Mouse (Mus musculus) liver, embryonic 16.5 days (tissue): Measurements from ENCODE around the gene Chmp2b. TPM values are rescaled to one million over a fixed set of nuclear protein-coding genes. Genes with fewer than 3 reads are reported as not detected.

ENCODE experiments used
- ATAC-seq: fragments of 200-750 bp; cut with Nextera tagmentation; 2 replicates; pipeline ENCODE4 v1.8.0; 2017; ENCODE audit warnings: low read depth, mild to moderate bottlenecking, moderate number of reproducible peaks, moderate library complexity
- H3K27ac ChIP-seq: fragments of 300-500 bp; sonication (generic); 2 replicates; pipeline ENCODE4 v1.5.1; 2014; ENCODE audit warnings: mild to moderate bottlenecking, low read length
- H3K27me3 ChIP-seq: fragments of 300-500 bp; sonication (generic); 2 replicates; pipeline ENCODE4 v1.6.1; 2014; ENCODE audit warnings: low read depth, low read length, mixed read lengths; ENCODE audit not compliant: control insufficient read depth, insufficient read depth
- H3K36me3 ChIP-seq: fragments of 300-500 bp; sonication (generic); 2 replicates; pipeline ENCODE4 v1.6.1; 2014; ENCODE audit warnings: mild to moderate bottlenecking; ENCODE audit not compliant: control insufficient read depth, insufficient read depth
- H3K4me1 ChIP-seq: fragments of 300-500 bp; sonication (generic); 2 replicates; pipeline ENCODE4 v1.6.1; 2014; ENCODE audit warnings: low read depth, low read length, mixed read lengths; ENCODE audit not compliant: control insufficient read depth
- H3K4me2 ChIP-seq: fragments of 300-500 bp; sonication (generic); 2 replicates; pipeline ENCODE4 v1.6.1; 2014; ENCODE audit warnings: low read depth, low read length, mixed read lengths
- H3K4me3 ChIP-seq: fragments of 300-500 bp; sonication (generic); 2 replicates; pipeline ENCODE4 v1.5.1; 2014; ENCODE audit warnings: low read depth, mild to moderate bottlenecking, low read length
- H3K9ac ChIP-seq: fragments of 300-500 bp; sonication (generic); 2 replicates; pipeline ENCODE4 v1.6.1; 2014; ENCODE audit warnings: low read depth, low read length
- H3K9me3 ChIP-seq: fragments of 300-500 bp; sonication (generic); replicated peaks from 2 replicates; pipeline ENCODE4 v1.6.1; 2016; ENCODE audit warnings: low read length; ENCODE audit not compliant: control insufficient read depth
- WGBS: fragments of 180-500 bp; shearing (Covaris S2); extraction: QIAGEN DNeasy Blood & Tissue Kit; methylation state at CpG from one replicate; pipeline ENCODE4 v1.1.7; 2014; ENCODE audit not compliant: insufficient replicate concordance; 5-methylcytosine and 5-hydroxymethylcytosine counted together
- polyA plus RNA-seq: library from polyadenylated mRNA; unstranded; fragments of >200 nt; fragmentation: Nextera tagmentation; extraction: Ambion mirVana; gene quantifications from 2 replicates; pipeline ENCODE4 v1.2.1, GENCODE M21; 2015

The Chmp2b gene
- polyA plus RNA-seq: 16.8 and 18.3 TPM in 2 replicates

GRCm38 (mm10) chr16:65561963-65562863, at the start of gene Chmp2b:
Gene Chmp2b (minus strand): TSS chr16:65562726.
- under 1% methylated on average over 69 of the region's 69 CpGs for WGBS
- Histone ChIP-seq H3K27ac (no peak within 1 kb of the TSS), H3K9ac (peak within 1 kb of the TSS; percentile 77), H3K36me3 (no peaks in the 10 kb centered on the region), H3K4me3 (peak within 1 kb of the TSS; percentile 87), H3K9me3 (no peaks in the 10 kb centered on the region), H3K4me1 (peaks cover 8% of the 10 kb centered on the region), H3K27me3 (no peaks in the 10 kb centered on the region), H3K4me2 (peak within 1 kb of the TSS; percentile 79)
- peak; percentile 93 for ATAC-seq

- WGBS: 65% methylated on average over 1 of the region's 1 CpGs
- Histone ChIP-seq H3K4me3 (no peak overlapping the region), H3K9me3 (no peaks in the 10 kb centered on the region), H3K36me3 (no peaks in the 10 kb centered on the region), H3K27ac (no peak overlapping the region), H3K27me3 (no peaks in the 10 kb centered on the region), H3K4me2 (no peak overlapping the region), H3K9ac (no peak overlapping the region), H3K4me1 (no peaks in the 10 kb centered on the region)
- no peak for ATAC-seq
Observed at GRCm38 (mm10) chr16:65611678-65612077, 49.2 kb upstream of the Chmp2b start.

GRCm38 (mm10) chr16:65600798-65601197, 38.3 kb upstream of the Chmp2b start:
- H3K4me1 ChIP-seq: no peaks in the 10 kb centered on the region
- 68% methylated on average over 4 of the region's 4 CpGs for WGBS
- no peak overlapping the region for H3K4me3 ChIP-seq
- no peak overlapping the region for H3K4me2 ChIP-seq
- no peak overlapping the region for H3K27ac ChIP-seq
- no peak for ATAC-seq
- H3K27me3 ChIP-seq: no peaks in the 10 kb centered on the region
- H3K9ac ChIP-seq: no peak overlapping the region
- no peaks in the 10 kb centered on the region for H3K36me3 ChIP-seq
- no peaks in the 10 kb centered on the region for H3K9me3 ChIP-seq

DNA sequence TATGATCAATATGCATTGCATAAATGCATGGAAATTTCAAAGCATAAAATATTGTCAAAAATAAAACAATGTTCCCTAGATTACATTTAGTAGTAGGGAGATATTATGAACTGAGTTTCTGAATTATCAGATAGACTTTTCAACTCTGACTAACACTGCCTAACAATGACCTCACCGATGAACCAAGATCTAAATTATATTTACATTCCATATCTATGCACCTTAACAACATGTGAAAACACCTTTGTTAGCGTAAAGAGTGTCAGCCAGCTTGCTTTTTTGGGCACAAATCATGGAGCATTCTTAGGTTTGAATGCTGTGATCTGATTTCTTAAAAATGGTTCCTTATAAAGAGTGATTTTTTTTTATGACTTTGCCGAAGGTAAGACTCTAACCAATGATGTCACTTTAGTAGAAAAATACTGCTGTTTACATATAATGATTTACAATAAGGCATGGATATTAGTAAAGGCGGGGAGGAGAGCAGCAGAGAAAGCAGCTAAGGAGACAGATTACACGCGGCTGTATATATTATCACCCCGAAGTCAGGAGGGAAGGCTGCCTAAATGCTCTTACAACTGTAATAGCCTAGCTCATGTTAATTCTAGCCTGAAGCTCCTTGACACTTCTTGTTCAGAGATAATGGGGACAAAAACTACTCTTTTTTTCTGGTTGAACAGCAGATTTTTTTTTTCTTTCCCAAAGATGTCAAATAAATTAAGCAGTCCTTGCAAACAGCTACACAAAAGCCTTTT, 23.8 kb upstream of the Chmp2b start:
- WGBS: 62% methylated on average over 7 of the region's 7 CpGs
- Histone ChIP-seq H3K4me2 (no peak overlapping the region), H3K36me3 (no peaks in the 10 kb centered on the region), H3K27ac (no peak overlapping the region), H3K4me3 (no peak overlapping the region), H3K9me3 (no peaks in the 10 kb centered on the region), H3K4me1 (no peaks in the 10 kb centered on the region), H3K27me3 (no peaks in the 10 kb centered on the region), H3K9ac (no peak overlapping the region)
- no peak for ATAC-seq

DNA sequence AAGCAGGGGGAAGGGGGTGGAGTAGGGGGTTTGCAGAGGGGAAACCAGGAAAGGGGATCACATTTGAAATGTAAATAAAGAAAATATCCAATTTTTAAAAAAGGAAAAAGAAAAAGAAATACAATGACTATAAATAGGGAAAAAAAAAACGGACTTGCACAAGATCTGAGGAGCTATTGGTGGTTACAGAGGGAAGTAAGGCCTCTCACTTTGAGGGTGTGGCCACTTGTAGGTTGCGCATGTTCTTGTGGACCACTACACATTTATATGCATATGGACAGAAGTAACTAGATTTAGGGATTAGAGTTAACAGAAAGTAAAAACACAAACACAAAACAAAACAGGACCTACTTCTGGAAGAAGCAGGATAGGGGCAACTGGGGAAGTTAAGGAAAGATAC, 23.2 kb upstream of the Chmp2b start:
- H3K4me2 ChIP-seq: no peak overlapping the region
- H3K9me3 ChIP-seq: no peaks in the 10 kb centered on the region
- WGBS: 57% methylated on average over 2 of the region's 2 CpGs
- no peaks in the 10 kb centered on the region for H3K4me1 ChIP-seq
- no peak overlapping the region for H3K9ac ChIP-seq
- no peak overlapping the region for H3K27ac ChIP-seq
- H3K4me3 ChIP-seq: no peak overlapping the region
- ATAC-seq: no peak
- no peaks in the 10 kb centered on the region for H3K27me3 ChIP-seq
- H3K36me3 ChIP-seq: no peaks in the 10 kb centered on the region

GRCm38 (mm10) chr16:65577298-65578029, 14.9 kb upstream of the Chmp2b start:
- Histone ChIP-seq H3K36me3 (no peaks in the 10 kb centered on the region), H3K27me3 (no peaks in the 10 kb centered on the region), H3K4me3 (no peak overlapping the region), H3K9me3 (no peaks in the 10 kb centered on the region), H3K27ac (no peak overlapping the region), H3K4me1 (no peaks in the 10 kb centered on the region), H3K4me2 (no peak overlapping the region), H3K9ac (no peak overlapping the region)
- WGBS: 45% methylated on average over 6 of the region's 6 CpGs
- no peak for ATAC-seq

GRCm38 (mm10) chr16:65568853-65569252, 6.3 kb upstream of the Chmp2b start:
- no peak overlapping the region for H3K27ac ChIP-seq
- H3K9ac ChIP-seq: no peak overlapping the region
- H3K4me1 ChIP-seq: no peaks in the 10 kb centered on the region
- no peak overlapping the region for H3K4me3 ChIP-seq
- 36% methylated on average over 4 of the region's 4 CpGs for WGBS
- ATAC-seq: no peak
- H3K4me2 ChIP-seq: no peak overlapping the region
- H3K27me3 ChIP-seq: no peaks in the 10 kb centered on the region
- no peaks in the 10 kb centered on the region for H3K36me3 ChIP-seq
- H3K9me3 ChIP-seq: no peaks in the 10 kb centered on the region

- H3K4me2 ChIP-seq: no peak overlapping the region
- no peak overlapping the region for H3K27ac ChIP-seq
- 73% methylated on average over 1 of the region's 1 CpGs for WGBS
- no peaks in the 10 kb centered on the region for H3K27me3 ChIP-seq
- ATAC-seq: no peak
- no peak overlapping the region for H3K9ac ChIP-seq
- no peaks in the 10 kb centered on the region for H3K36me3 ChIP-seq
- H3K4me3 ChIP-seq: no peak overlapping the region
- peaks cover 8% of the 10 kb centered on the region for H3K4me1 ChIP-seq
- H3K9me3 ChIP-seq: no peaks in the 10 kb centered on the region
Observed at GRCm38 (mm10) chr16:65564951-65565350, 2.4 kb upstream of the Chmp2b start.
